Mouse (Mus musculus): ENCODE measurements at regions not wholly inside any gene's neighbourhood (a gene's known extent, or its start where the extent isn't known, plus 50 kb on each side); places are given as distances from the start of the nearest gene placed in this dataset.

DNA sequence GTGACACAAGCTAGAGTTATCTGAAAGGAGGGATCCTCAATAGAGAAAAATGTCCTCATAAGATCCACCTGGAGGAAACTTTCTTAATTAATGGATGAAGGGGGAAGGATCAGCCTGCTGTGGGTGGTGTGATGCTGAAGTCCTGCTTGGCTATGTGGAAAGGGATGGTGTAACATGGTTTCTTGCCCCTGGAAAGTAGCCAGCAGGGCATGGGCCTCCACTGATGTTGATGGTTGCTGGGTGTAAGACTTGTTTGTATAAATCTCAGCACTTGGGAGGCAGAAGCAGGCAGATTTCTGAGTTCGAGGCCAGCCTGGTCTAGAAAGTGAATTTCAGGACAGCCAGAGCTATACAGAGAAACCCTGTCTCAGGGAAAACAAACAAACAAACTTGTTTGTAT lies 152.7 kb upstream of the Foxn2 start:
- 0 out of 2 replicates have a peak, but pooled peaks cover 6% of the 10 kb centered on the region for H3K9me3 ChIP-seq (replicated peaks)
- H3K4me2 ChIP-seq, result no peak overlapping the region
- H3K27ac ChIP-seq, result no peak overlapping the region
- 44% methylated on average over 1 of the region's 1 CpGs for WGBS (ENCODE audit: insufficient replicate concordance)
- H3K9ac ChIP-seq, result no peak overlapping the region
- no peak overlapping the region for H3K4me3 ChIP-seq
- no peaks in the 10 kb centered on the region for H3K36me3 ChIP-seq
- H3K27me3 ChIP-seq (replicated peaks), result no peaks in the 10 kb centered on the region
- ATAC-seq, result no peak
- H3K4me1 ChIP-seq, result no peaks in the 10 kb centered on the region

DNA sequence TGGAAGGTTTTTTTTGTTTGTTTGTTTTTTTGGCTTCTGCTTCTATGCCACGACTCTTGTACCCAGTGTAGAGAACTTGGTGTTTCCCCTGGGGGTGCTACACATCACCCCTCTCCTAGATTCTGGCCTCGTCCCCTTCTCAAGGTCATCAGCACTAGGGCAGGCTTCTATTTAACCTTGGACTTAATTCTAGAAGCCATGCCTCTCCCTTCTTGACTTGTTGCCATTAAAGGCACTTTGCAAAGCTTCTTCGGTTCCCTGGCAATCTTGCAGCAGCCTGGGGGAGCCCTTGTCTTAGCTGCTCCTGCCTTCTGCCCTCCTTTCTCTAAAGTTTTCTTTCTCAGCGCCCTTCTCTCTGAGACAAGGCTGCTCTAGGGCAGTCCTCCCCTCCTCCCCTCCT lies 143.0 kb upstream of the Foxn2 start:
- ATAC-seq, result no peak
- WGBS (ENCODE audit: insufficient replicate concordance), result 36% methylated on average over 4 of the region's 4 CpGs
- no peak overlapping the region for H3K27ac ChIP-seq

DNA sequence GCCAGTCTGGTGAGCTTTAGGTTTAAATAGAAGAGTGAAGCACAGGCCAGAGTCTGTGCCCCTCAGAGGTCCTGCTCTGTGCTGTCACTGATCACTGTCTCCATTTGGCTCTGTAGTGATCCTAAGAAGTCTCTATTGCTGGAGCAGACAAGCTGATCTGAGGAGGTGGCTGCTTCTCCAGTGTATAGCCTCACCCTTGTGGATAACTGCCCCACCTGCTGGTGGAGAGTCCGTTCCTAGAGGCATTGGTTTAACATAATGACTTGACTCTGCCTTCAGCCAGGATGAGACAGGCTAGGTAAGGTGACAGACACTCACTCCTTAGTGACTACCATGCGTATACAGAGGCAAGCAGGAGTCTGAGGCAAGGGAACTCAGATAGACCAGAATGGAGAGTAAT lies 136.5 kb upstream of the Foxn2 start:
- no peak overlapping the region for H3K9ac ChIP-seq
- 45% methylated on average over 2 of the region's 2 CpGs for WGBS (ENCODE audit: insufficient replicate concordance)
- H3K4me2 ChIP-seq, result no peak overlapping the region
- H3K27me3 ChIP-seq (replicated peaks), result no peaks in the 10 kb centered on the region
- no peaks in the 10 kb centered on the region for H3K4me1 ChIP-seq
- H3K27ac ChIP-seq, result no peak overlapping the region
- no peak for ATAC-seq
- H3K36me3 ChIP-seq, result no peaks in the 10 kb centered on the region
- H3K4me3 ChIP-seq, result no peak overlapping the region
- H3K9me3 ChIP-seq (replicated peaks), result 0 out of 2 replicates have a peak, but pooled peaks cover 8% of the 10 kb centered on the region

More for the DNA sequence above, 143.0 kb upstream of the Foxn2 start:
- Histone ChIP-seq H3K4me2 (no peak overlapping the region), H3K4me1 (no peaks in the 10 kb centered on the region), H3K9ac (no peak overlapping the region), H3K36me3 (no peaks in the 10 kb centered on the region), H3K4me3 (no peak overlapping the region), H3K9me3 (replicated peaks) (no peaks in the 10 kb centered on the region), H3K27me3 (replicated peaks) (no peaks in the 10 kb centered on the region)

DNA sequence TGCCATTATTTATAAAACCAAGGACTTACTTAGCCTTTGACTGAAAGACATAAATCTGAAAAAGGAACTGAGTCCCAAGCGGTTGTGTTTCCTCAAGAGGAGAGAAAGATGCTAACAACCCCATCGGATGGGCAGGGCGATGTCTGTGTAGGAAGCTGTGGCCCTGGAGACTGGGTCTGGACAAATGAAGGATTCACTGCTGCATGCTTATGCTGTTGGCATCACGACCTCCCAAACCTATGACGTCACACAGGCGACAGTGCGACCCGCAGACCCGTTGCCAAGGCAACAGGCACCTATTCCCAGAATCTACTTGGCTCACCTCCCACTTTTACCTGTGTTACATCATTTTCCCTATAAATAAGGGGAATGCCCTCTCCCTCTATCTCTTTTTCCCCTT lies 135.3 kb upstream of the Foxn2 start:
- H3K27ac ChIP-seq, result no peak overlapping the region
- H3K4me1 ChIP-seq, result no peaks in the 10 kb centered on the region
- H3K9me3 ChIP-seq (replicated peaks), result 0 out of 2 replicates have a peak, but pooled peaks cover 8% of the 10 kb centered on the region
- H3K4me3 ChIP-seq, result no peak overlapping the region
- H3K9ac ChIP-seq, result no peak overlapping the region
- WGBS (ENCODE audit: insufficient replicate concordance), result 70% methylated on average over 9 of the region's 9 CpGs
- no peaks in the 10 kb centered on the region for H3K27me3 ChIP-seq (replicated peaks)
- H3K4me2 ChIP-seq, result no peak overlapping the region
- no peaks in the 10 kb centered on the region for H3K36me3 ChIP-seq
- ATAC-seq, result no peak

DNA sequence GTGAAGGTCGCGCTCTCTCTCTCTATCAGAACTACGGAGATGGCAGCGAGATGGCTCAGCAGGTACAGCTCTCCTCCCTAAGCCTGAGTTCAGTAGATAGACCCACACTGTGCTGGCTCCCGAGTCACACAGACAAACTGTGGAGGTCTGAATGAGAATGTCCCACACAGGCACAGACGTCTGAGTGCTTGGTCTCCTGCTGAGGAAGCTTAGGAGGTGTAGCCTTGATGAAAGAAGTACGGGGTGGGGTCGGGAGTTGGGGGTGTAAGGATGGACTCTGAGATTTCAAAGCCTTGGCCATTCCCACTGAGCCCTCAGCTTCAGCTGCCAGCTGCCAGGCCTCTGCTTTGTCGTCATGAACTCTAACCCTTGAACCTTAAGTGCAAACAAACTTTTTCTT lies 134.2 kb upstream of the Foxn2 start:
- ATAC-seq, result no peak
- no peak overlapping the region for H3K4me2 ChIP-seq
- no peaks in the 10 kb centered on the region for H3K27me3 ChIP-seq (replicated peaks)
- H3K9ac ChIP-seq, result no peak overlapping the region
- no peak overlapping the region for H3K4me3 ChIP-seq
- no peak overlapping the region for H3K27ac ChIP-seq
- no peaks in the 10 kb centered on the region for H3K36me3 ChIP-seq
- 0 out of 2 replicates have a peak, but pooled peaks cover 8% of the 10 kb centered on the region for H3K9me3 ChIP-seq (replicated peaks)
- H3K4me1 ChIP-seq, result no peaks in the 10 kb centered on the region
- 57% methylated on average over 9 of the region's 9 CpGs for WGBS (ENCODE audit: insufficient replicate concordance)

DNA sequence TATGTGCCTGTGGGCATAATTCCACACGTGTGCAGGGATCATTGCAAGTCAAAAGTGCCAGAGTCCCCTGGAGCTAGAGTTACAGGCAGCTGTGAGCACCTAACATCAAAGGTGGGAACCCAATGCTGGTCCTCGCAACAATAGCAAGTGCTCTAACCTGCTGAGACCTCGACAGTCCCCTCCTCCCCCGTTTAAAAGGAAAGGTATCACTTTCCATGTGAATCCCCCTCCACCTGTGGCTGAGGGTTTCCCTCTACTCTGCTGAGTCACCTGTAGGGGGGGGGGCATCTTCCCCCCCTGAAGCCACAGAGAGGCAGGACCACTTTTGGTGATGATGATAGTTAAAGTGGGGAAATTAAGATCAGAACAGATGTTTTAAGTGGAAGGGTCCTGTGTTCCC lies 133.4 kb upstream of the Foxn2 start:
- H3K9ac ChIP-seq, result no peak overlapping the region
- H3K36me3 ChIP-seq, result no peaks in the 10 kb centered on the region
- H3K4me2 ChIP-seq, result no peak overlapping the region
- 0 out of 2 replicates have a peak, but pooled peaks cover 8% of the 10 kb centered on the region for H3K9me3 ChIP-seq (replicated peaks)
- no peak overlapping the region for H3K27ac ChIP-seq
- H3K27me3 ChIP-seq (replicated peaks), result no peaks in the 10 kb centered on the region
- no peak for ATAC-seq
- no peak overlapping the region for H3K4me3 ChIP-seq
- WGBS (ENCODE audit: insufficient replicate concordance), result 30% methylated on average over 4 of the region's 4 CpGs
- no peaks in the 10 kb centered on the region for H3K4me1 ChIP-seq

DNA sequence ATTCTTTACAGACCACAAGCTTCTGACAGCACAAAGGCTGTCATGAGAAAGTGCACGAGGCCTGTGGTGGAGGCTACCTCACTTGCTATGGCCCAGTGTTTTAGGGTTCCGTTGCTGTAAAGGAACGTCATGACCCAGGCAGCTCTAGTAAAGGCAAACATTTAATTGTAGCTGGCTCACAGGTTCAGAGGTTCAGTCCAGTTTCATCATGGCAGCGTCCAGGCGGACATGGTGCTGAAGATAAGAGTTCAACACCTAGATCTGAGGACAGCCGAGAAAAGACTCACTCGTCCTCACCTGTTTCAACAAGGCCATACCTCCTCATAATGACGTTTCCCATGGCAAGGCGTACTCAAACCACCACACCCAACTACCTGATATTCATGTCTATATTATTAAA lies 132.7 kb upstream of the Foxn2 start:
- Histone ChIP-seq H3K9ac (no peak overlapping the region), H3K4me2 (no peak overlapping the region), H3K36me3 (no peaks in the 10 kb centered on the region), H3K27ac (no peak overlapping the region), H3K4me1 (no peaks in the 10 kb centered on the region), H3K27me3 (replicated peaks) (no peaks in the 10 kb centered on the region), H3K9me3 (replicated peaks) (0 out of 2 replicates have a peak, but pooled peaks cover 8% of the 10 kb centered on the region), H3K4me3 (no peak overlapping the region)
- 70% methylated on average over 9 of the region's 9 CpGs for WGBS (ENCODE audit: insufficient replicate concordance)
- no peak for ATAC-seq

DNA sequence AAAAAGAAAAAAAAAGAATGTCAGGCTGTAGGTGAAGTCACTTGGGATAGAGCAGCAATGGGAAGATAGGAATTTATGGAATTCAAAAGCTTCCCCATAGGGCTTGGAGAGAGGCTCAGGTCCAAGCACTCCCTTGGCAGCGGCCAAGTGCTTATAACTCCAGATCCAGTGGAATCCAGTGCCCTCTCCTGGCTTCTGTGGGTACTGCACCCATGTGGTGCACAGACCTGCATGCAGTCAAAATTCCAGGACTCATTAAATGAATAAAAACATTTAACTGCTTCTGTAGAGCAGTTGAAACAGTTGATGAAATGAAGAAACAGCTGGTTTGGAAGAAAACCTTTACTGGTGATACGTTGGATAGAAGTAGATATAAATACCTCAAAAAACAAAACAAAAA lies 127.6 kb upstream of the Foxn2 start:
- Histone ChIP-seq H3K27ac (no peak overlapping the region), H3K9me3 (replicated peaks) (no peaks in the 10 kb centered on the region), H3K27me3 (replicated peaks) (no peaks in the 10 kb centered on the region), H3K4me3 (no peak overlapping the region), H3K9ac (no peak overlapping the region), H3K4me2 (no peak overlapping the region), H3K36me3 (no peaks in the 10 kb centered on the region), H3K4me1 (no peaks in the 10 kb centered on the region)
- ATAC-seq, result no peak
- 70% methylated on average over 2 of the region's 2 CpGs for WGBS (ENCODE audit: insufficient replicate concordance)

DNA sequence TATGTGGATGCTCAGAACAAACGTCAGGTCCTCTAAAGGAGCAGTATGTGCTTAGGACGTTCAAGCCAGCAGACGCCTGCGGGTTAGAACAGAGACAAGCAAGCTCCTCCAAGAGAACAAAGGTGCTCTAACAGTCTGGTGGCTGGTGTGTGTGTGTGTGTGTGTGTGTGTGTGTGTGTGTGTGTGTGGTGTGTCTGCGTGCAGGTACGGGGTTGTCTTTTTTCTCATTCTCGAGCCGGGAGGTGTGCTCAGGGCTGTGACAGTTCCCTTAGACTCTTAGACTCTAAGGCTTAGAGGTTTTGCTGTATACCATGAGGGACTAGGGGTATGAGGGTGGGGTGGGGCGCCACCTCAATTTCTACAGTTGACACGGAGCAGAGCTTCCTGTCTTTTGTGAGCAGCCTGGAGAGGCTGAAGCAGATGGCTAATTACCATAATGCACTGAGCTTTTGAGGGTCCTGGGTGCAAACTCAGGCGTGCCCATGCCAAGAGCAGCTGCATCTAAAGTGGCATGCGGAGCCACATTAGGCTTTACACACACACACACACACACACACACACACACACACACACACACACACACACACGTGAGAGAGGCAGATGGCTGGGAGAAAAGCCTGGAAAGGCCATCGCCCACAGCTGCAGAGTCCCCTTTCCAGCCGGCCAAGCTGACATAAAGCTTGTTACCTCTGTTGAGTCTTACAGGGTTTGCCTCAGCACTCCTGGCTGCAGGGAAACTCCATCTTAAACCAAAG lies 124.1 kb upstream of the Foxn2 start:
- 71% methylated on average over 15 of the region's 15 CpGs for WGBS (ENCODE audit: insufficient replicate concordance)
- H3K9me3 ChIP-seq (replicated peaks), result no peaks in the 10 kb centered on the region
- no peak for ATAC-seq
- no peaks in the 10 kb centered on the region for H3K4me1 ChIP-seq
- no peak overlapping the region for H3K9ac ChIP-seq
- no peak overlapping the region for H3K4me2 ChIP-seq
- H3K4me3 ChIP-seq, result no peak overlapping the region
- no peaks in the 10 kb centered on the region for H3K27me3 ChIP-seq (replicated peaks)
- H3K27ac ChIP-seq, result no peak overlapping the region
- no peaks in the 10 kb centered on the region for H3K36me3 ChIP-seq

DNA sequence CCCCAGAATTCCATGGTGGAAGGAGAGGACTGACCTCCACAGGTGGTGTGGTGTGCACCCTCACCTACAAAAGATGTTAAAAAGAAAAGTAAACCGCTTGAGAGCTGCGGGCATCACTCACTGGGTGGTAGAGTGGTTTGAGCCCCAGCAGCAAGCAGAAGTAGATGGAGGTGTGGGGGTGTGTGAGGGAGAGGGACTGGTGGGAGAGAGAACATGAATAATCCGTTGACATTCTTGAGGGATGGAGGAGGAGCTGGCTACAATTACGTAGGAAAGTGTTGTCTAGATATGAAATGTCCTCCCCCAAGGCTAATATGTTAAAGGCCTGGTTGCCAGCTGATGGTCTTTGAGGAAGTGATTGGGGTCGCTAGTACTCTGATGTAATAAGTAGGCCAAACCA lies 123.2 kb upstream of the Foxn2 start:
- Histone ChIP-seq H3K27ac (no peak overlapping the region), H3K9ac (no peak overlapping the region), H3K36me3 (no peaks in the 10 kb centered on the region), H3K4me1 (no peaks in the 10 kb centered on the region), H3K27me3 (replicated peaks) (no peaks in the 10 kb centered on the region), H3K4me3 (no peak overlapping the region), H3K4me2 (no peak overlapping the region), H3K9me3 (replicated peaks) (no peaks in the 10 kb centered on the region)
- ATAC-seq, result no peak
- 51% methylated on average over 5 of the region's 5 CpGs for WGBS (ENCODE audit: insufficient replicate concordance)

DNA sequence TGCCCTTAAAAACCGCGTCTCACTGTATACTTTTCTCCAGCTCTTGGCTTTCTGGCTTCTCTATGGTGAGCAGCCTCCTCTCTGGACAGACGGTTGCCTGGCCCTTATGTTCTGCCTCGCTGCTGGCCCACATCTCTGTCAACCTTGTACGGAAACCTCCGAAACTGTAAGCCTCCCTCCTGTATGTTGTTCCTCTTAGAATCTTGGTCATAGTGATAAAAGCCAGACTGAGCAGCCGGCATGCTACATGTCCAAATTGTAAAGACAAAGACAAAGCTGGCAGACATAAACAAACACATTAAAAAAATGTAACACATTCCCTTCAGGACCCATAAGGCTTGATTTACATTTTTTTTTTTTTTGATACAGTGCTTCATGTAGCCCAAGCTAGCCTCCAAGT lies 122.7 kb upstream of the Foxn2 start:
- Histone ChIP-seq H3K27me3 (replicated peaks) (no peaks in the 10 kb centered on the region), H3K4me2 (no peak overlapping the region), H3K9ac (no peak overlapping the region), H3K27ac (no peak overlapping the region), H3K36me3 (no peaks in the 10 kb centered on the region), H3K4me3 (no peak overlapping the region), H3K9me3 (replicated peaks) (no peaks in the 10 kb centered on the region), H3K4me1 (no peaks in the 10 kb centered on the region)
- no peak for ATAC-seq
- WGBS (ENCODE audit: insufficient replicate concordance), result 72% methylated on average over 7 of the region's 7 CpGs

DNA sequence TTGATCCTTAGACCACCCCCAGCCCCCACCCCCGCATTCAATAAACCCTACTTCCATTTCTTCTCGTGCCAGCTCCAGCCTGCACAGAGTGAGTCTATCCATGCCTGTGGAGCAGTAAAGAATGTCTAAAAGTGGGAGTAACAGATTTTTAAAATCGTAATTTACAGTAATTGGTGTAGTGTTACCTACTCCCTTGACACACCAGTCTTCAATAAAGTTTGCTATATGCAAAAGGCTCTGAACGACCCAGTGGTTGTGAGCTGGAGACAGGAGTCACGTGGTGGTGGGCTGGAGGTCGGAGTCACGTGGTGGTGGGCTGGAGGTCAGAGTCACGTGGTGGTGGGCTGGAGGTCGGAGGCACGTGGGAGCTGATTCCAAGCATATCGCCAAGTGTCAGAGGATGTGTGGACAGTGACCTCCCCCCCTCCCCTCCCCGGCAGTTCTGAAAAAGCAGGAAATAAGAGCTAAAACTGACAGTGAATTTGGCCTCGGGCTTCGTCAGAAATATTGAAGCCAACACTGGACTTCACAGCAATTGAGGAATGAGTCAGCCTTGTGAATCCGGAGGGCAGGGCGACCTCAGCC lies 122.2 kb upstream of the Foxn2 start:
- Histone ChIP-seq H3K4me2 (no peak overlapping the region), H3K9ac (no peak overlapping the region), H3K4me1 (no peaks in the 10 kb centered on the region), H3K9me3 (replicated peaks) (no peaks in the 10 kb centered on the region), H3K36me3 (no peaks in the 10 kb centered on the region), H3K4me3 (no peak overlapping the region), H3K27ac (no peak overlapping the region), H3K27me3 (replicated peaks) (no peaks in the 10 kb centered on the region)
- 61% methylated on average over 16 of the region's 16 CpGs for WGBS (ENCODE audit: insufficient replicate concordance)
- ATAC-seq, result no peak

DNA sequence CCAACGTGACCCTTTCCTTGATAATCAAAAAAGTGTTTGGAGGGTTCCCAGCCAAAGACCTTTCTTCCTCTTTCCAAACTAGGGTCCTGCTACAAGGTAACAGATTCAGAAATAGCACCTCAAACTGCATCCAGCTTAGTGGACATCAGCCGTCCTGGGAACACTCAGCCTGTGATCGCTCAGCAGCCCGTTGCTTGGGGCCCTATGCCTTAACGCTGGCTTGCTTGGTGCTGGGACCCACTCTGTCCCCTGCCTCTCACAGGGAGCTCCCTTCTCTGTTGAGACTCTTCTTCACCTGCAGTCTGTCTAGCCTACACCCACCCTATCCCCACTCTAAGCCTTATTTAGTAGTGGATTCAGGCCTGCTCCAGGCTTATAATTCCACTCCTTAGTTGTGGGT lies 121.6 kb upstream of the Foxn2 start:
- no peak for ATAC-seq
- no peak overlapping the region for H3K4me3 ChIP-seq
- WGBS (ENCODE audit: insufficient replicate concordance), result 65% methylated on average over 5 of the region's 5 CpGs

More for the DNA sequence above, 121.6 kb upstream of the Foxn2 start:
- Histone ChIP-seq H3K4me1 (no peaks in the 10 kb centered on the region), H3K9me3 (replicated peaks) (no peaks in the 10 kb centered on the region), H3K4me2 (no peak overlapping the region), H3K9ac (no peak overlapping the region), H3K36me3 (no peaks in the 10 kb centered on the region), H3K27me3 (replicated peaks) (no peaks in the 10 kb centered on the region), H3K27ac (no peak overlapping the region)
